Mouse (Mus musculus): ENCODE data around the gene Kmt2d.

DNA sequence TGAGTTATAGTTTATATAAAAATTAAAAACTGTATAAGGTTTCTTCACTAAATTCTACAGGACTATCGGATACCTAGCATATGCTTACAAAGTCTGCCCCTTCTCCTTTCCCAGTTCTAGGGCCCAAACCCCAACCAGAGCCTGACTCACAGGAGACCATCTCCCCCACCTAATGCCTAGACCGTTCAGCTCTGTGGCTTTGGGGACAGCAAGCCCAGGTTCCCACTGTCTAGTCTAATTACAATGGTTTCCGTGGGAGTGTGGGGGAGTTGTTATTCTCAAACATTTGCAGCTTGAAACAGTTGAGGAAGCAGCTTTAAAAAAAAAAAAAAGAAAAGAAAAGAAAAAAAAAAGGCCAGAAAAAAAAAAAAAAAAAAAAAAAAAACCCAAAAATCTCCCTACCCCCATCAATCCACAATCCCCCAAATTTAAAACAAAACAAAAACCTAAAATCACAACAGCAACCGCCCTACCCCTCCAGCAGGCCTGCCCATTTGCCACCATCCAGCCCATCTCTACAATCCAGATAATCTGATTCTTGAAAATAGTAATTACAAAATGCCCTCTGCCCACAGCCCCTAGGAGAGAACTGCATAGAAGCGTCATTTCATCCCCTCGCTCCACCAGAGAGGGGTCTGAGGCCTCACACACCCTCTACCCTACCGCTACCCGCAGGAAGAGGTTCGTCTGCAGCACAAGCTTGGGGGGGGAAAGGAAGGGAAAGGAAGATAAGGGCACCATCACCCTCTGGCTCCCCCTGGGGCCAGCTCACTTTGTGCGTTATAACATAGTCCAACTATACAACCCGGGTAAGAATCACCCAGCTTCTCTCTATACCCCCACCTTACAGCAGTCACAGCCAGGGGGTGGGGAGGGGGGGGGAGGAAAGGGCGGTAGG lies 38.6 kb downstream of the Kmt2d start:
- no peak for TF ChIP-seq POLR2A (IDR thresholded peaks at IDR 0.05; ENCODE audit: insufficient read depth, low read depth, low read length)
- no peak for TF ChIP-seq CTCF (IDR thresholded peaks at IDR 0.05; ENCODE audit: insufficient read depth, low read depth, low read length)
